Mouse (Mus musculus): Measurements from ENCODE around the gene Trappc6a. TPM values are rescaled to one million over a fixed set of nuclear protein-coding genes. Genes with fewer than 3 reads are reported as not detected.

Trappc6a gene
- polyA plus RNA-seq, 1 experiment, result 62.3 TPM

- peak; percentile 43 for DNase-seq
- 36% methylated on average over 2 of the region's 2 CpGs for WGBS
Measured at GRCm38 (mm10) chr7:19540771-19541566, 32.8 kb downstream of the Trappc6a start.

DNA sequence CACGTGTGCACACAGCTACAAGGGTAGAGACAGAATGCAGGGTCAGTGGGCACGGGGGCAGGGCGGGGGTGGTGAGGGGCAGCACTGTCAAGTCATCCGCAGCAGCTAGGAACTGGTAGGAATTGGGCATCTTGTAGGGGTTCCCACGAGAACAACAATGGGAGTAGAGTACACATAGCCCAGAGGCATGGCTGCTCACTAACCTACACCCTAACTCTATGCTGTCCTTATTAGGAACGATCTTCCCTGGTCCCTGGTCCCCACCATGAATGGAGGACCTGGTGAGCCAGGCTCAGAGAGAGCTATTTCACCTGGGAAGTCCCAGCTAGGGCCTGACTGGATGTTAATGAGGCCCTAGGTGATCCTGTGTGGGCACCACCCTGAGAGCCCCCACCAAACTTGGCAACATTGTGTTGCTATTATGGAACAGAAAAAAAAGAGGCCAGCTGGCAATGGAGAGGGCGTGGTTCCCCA, 33.5 kb downstream of the Trappc6a start:
- no peak for DNase-seq

More at GRCm38 (mm10) chr7:19540771-19541566, 32.8 kb downstream of the Trappc6a start:
- Histone ChIP-seq H3K4me3 (ENCODE audit: insufficient read depth, low read depth, low read length) (no peak overlapping the region), H3K4me1 (ENCODE audit: control insufficient read depth, insufficient read depth, low read length) (peaks cover 25% of the 10 kb centered on the region), H3K36me3 (ENCODE audit: control insufficient read depth, insufficient read depth, low read length) (no peaks in the 10 kb centered on the region), H3K27ac (ENCODE audit: insufficient read depth, low read depth, low read length) (0 out of 2 replicates have a peak overlapping the region, but pooled peaks have one; percentile 10), H3K27me3 (replicated peaks; ENCODE audit: control insufficient read depth, insufficient read depth, low read length) (no peaks in the 10 kb centered on the region)
- TF ChIP-seq CTCF (conservative IDR thresholded peaks at IDR 0.05; ENCODE audit: insufficient read depth, insufficient read length, low read depth, low read length) (no peak), POLR2A (IDR thresholded peaks at IDR 0.05; ENCODE audit: low read depth, low read length) (no peak)

GRCm38 (mm10) chr7:19542155-19542691, 34.0 kb downstream of the Trappc6a start:
- Histone ChIP-seq H3K36me3 (ENCODE audit: control insufficient read depth, insufficient read depth, low read length) (no peaks in the 10 kb centered on the region), H3K4me3 (ENCODE audit: insufficient read depth, low read depth, low read length) (no peak overlapping the region), H3K4me1 (ENCODE audit: control insufficient read depth, insufficient read depth, low read length) (peaks cover 32% of the 10 kb centered on the region), H3K27me3 (replicated peaks; ENCODE audit: control insufficient read depth, insufficient read depth, low read length) (no peaks in the 10 kb centered on the region), H3K27ac (ENCODE audit: insufficient read depth, low read depth, low read length) (no peak overlapping the region)
- WGBS, result 46% methylated on average over 8 of the region's 8 CpGs
- DNase-seq, result no peak
- no peak for TF ChIP-seq CTCF (conservative IDR thresholded peaks at IDR 0.05; ENCODE audit: insufficient read depth, insufficient read length, low read depth, low read length)

More for the DNA sequence above, 33.5 kb downstream of the Trappc6a start:
- TF ChIP-seq CTCF (conservative IDR thresholded peaks at IDR 0.05; ENCODE audit: insufficient read depth, insufficient read length, low read depth, low read length), result no peak
- no peak for TF ChIP-seq POLR2A (IDR thresholded peaks at IDR 0.05; ENCODE audit: low read depth, low read length)
- 62% methylated on average over 7 of the region's 7 CpGs for WGBS
- no peak overlapping the region for H3K27ac ChIP-seq (ENCODE audit: insufficient read depth, low read depth, low read length)
- no peaks in the 10 kb centered on the region for H3K27me3 ChIP-seq (replicated peaks; ENCODE audit: control insufficient read depth, insufficient read depth, low read length)
- peaks cover 30% of the 10 kb centered on the region for H3K4me1 ChIP-seq (ENCODE audit: control insufficient read depth, insufficient read depth, low read length)
- no peak overlapping the region for H3K4me3 ChIP-seq (ENCODE audit: insufficient read depth, low read depth, low read length)
- no peaks in the 10 kb centered on the region for H3K36me3 ChIP-seq (ENCODE audit: control insufficient read depth, insufficient read depth, low read length)

GRCm38 (mm10) chr7:19543584-19543983, 35.4 kb downstream of the Trappc6a start:
- Histone ChIP-seq H3K27ac (ENCODE audit: insufficient read depth, low read depth, low read length) (no peak overlapping the region), H3K4me3 (ENCODE audit: insufficient read depth, low read depth, low read length) (no peak overlapping the region), H3K36me3 (ENCODE audit: control insufficient read depth, insufficient read depth, low read length) (no peaks in the 10 kb centered on the region), H3K4me1 (ENCODE audit: control insufficient read depth, insufficient read depth, low read length) (peaks cover 32% of the 10 kb centered on the region), H3K27me3 (replicated peaks; ENCODE audit: control insufficient read depth, insufficient read depth, low read length) (no peaks in the 10 kb centered on the region)
- no peak for TF ChIP-seq POLR2A (IDR thresholded peaks at IDR 0.05; ENCODE audit: low read depth, low read length)
- peak; percentile 50 for TF ChIP-seq CTCF (conservative IDR thresholded peaks at IDR 0.05; ENCODE audit: insufficient read depth, insufficient read length, low read depth, low read length)
- no peak for DNase-seq
- 46% methylated on average over 6 of the region's 6 CpGs for WGBS

- Histone ChIP-seq H3K4me1 (ENCODE audit: control insufficient read depth, insufficient read depth, low read length) (peaks cover 28% of the 10 kb centered on the region), H3K36me3 (ENCODE audit: control insufficient read depth, insufficient read depth, low read length) (no peaks in the 10 kb centered on the region), H3K27me3 (replicated peaks; ENCODE audit: control insufficient read depth, insufficient read depth, low read length) (no peaks in the 10 kb centered on the region), H3K4me3 (ENCODE audit: insufficient read depth, low read depth, low read length) (no peak overlapping the region), H3K27ac (ENCODE audit: insufficient read depth, low read depth, low read length) (no peak overlapping the region)
- 19% methylated on average over 3 of the region's 3 CpGs for WGBS
- DNase-seq, result no peak
- TF ChIP-seq CTCF (conservative IDR thresholded peaks at IDR 0.05; ENCODE audit: insufficient read depth, insufficient read length, low read depth, low read length) (no peak), POLR2A (IDR thresholded peaks at IDR 0.05; ENCODE audit: low read depth, low read length) (no peak)
Measured at GRCm38 (mm10) chr7:19546007-19546406, 37.8 kb downstream of the Trappc6a start.

GRCm38 (mm10) chr7:19547344-19547969, 39.3 kb downstream of the Trappc6a start:
- H3K4me3 ChIP-seq (ENCODE audit: insufficient read depth, low read depth, low read length), result no peak overlapping the region
- no peak for DNase-seq
- H3K4me1 ChIP-seq (ENCODE audit: control insufficient read depth, insufficient read depth, low read length), result peaks cover 19% of the 10 kb centered on the region
- no peaks in the 10 kb centered on the region for H3K36me3 ChIP-seq (ENCODE audit: control insufficient read depth, insufficient read depth, low read length)
- H3K27me3 ChIP-seq (replicated peaks; ENCODE audit: control insufficient read depth, insufficient read depth, low read length), result no peaks in the 10 kb centered on the region
- TF ChIP-seq POLR2A (IDR thresholded peaks at IDR 0.05; ENCODE audit: low read depth, low read length) (no peak), CTCF (conservative IDR thresholded peaks at IDR 0.05; ENCODE audit: insufficient read depth, insufficient read length, low read depth, low read length) (no peak)
- 67% methylated on average over 2 of the region's 2 CpGs for WGBS
- H3K27ac ChIP-seq (ENCODE audit: insufficient read depth, low read depth, low read length), result no peak overlapping the region

DNA sequence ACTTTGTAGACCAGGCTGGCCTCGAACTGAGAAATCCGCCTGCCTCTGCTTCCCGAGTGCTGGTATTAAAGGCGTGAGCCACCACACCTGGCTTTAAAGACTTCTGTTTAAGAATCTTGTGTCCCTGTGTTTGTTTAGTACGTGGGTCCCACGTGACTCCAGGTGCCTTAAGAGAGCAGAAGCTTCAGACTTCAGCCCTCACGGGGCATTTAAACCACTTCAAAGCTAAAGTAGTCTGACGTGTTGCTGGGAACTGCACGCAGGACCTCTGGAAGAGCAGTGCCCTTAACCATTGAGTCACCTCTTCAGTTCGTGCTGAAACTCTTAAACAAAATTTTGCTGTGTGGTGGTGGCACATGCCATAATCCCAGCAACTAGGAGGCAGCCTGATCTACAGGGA, 41.2 kb downstream of the Trappc6a start:
- no peak for DNase-seq
- TF ChIP-seq POLR2A (IDR thresholded peaks at IDR 0.05; ENCODE audit: low read depth, low read length), result no peak
- no peak for TF ChIP-seq CTCF (conservative IDR thresholded peaks at IDR 0.05; ENCODE audit: insufficient read depth, insufficient read length, low read depth, low read length)
- WGBS, result 81% methylated on average over 10 of the region's 10 CpGs
- no peaks in the 10 kb centered on the region for H3K36me3 ChIP-seq (ENCODE audit: control insufficient read depth, insufficient read depth, low read length)
- H3K4me3 ChIP-seq (ENCODE audit: insufficient read depth, low read depth, low read length), result no peak overlapping the region
- H3K27ac ChIP-seq (ENCODE audit: insufficient read depth, low read depth, low read length), result no peak overlapping the region
- peaks cover 15% of the 10 kb centered on the region for H3K4me1 ChIP-seq (ENCODE audit: control insufficient read depth, insufficient read depth, low read length)
- H3K27me3 ChIP-seq (replicated peaks; ENCODE audit: control insufficient read depth, insufficient read depth, low read length), result no peaks in the 10 kb centered on the region

Measured in kidney, adult 2 months (tissue).